Mouse (Mus musculus) limb, embryonic 14.5 days (tissue): ENCODE measurements around the gene Atp5mpl. TPM values are rescaled to one million over a fixed set of nuclear protein-coding genes. Genes with fewer than 3 reads are reported as not detected.

ENCODE experiments used
- ATAC-seq: fragments of 200-750 bp; cut with Nextera tagmentation; 2 replicates; pipeline ENCODE4 v1.8.0; 2017; ENCODE audit warnings: low read depth, moderate number of reproducible peaks, moderate TSS enrichment; ENCODE audit not compliant: low FRiP score
- DNase-seq: peaks from one replicate; pipeline ENCODE4 v3.0.0-alpha.2; 2015; ENCODE audit warnings: low spot score
- H3K27ac ChIP-seq: fragments of 300-500 bp; sonication (generic); replicated peaks from 2 replicates; pipeline ENCODE4 v1.5.1; 2014; ENCODE audit warnings: low read depth, mild to moderate bottlenecking, low read length, moderate library complexity, mixed read lengths
- H3K27me3 ChIP-seq: fragments of 300-500 bp; sonication (generic); 2 replicates; pipeline ENCODE4 v1.6.1; 2014; ENCODE audit warnings: low read length, mixed read lengths; ENCODE audit not compliant: control insufficient read depth, insufficient read depth
- H3K36me3 ChIP-seq: fragments of 300-500 bp; sonication (generic); 2 replicates; pipeline ENCODE4 v1.6.1; 2014; ENCODE audit warnings: mild to moderate bottlenecking, low read length, moderate library complexity, mixed read lengths; ENCODE audit not compliant: control insufficient read depth, insufficient read depth
- H3K4me1 ChIP-seq: fragments of 300-500 bp; sonication (generic); 2 replicates; pipeline ENCODE4 v1.6.1; 2014; ENCODE audit warnings: antibody characterized with exemption, low read length, mixed read lengths; ENCODE audit not compliant: control insufficient read depth, insufficient read depth
- H3K4me2 ChIP-seq: fragments of 300-500 bp; sonication (generic); replicated peaks from 2 replicates; pipeline ENCODE4 v1.6.1; 2014; ENCODE audit warnings: low read depth, mild to moderate bottlenecking, low read length, moderate library complexity; ENCODE audit not compliant: severe bottlenecking
- H3K4me3 ChIP-seq: fragments of 300-500 bp; sonication (generic); replicated peaks from 2 replicates; pipeline ENCODE4 v1.5.1; 2014; ENCODE audit warnings: low read length
- H3K9ac ChIP-seq: fragments of 300-500 bp; sonication (generic); 2 replicates; pipeline ENCODE4 v1.6.1; 2014; ENCODE audit warnings: mild to moderate bottlenecking, low read depth, low read length, moderate library complexity; ENCODE audit not compliant: severe bottlenecking
- H3K9me3 ChIP-seq: fragments of 300-500 bp; sonication (generic); 2 replicates; pipeline ENCODE4 v1.6.1; 2016; ENCODE audit warnings: low read length; ENCODE audit not compliant: control insufficient read depth
- POLR2A ChIP-seq: fragments of 200-500 bp; IDR thresholded peaks from 2 replicates; pipeline ENCODE4 v1.8.0; 2012; ENCODE audit warnings: inconsistent platforms, mild to moderate bottlenecking, moderate library complexity, borderline replicate concordance; ENCODE audit not compliant: insufficient read depth, insufficient read length; ENCODE audit errors: extremely low read depth
- WGBS: fragments of 180-500 bp; shearing (Covaris S2); extraction: QIAGEN DNeasy Blood & Tissue Kit; methylation state at CpG from one replicate; pipeline ENCODE4 v1.1.7; 2014; 5-methylcytosine and 5-hydroxymethylcytosine counted together
- polyA plus RNA-seq, 2 experiments: library from polyadenylated mRNA; depleted of rRNA in 1 of 2; stranded (reverse) in 1 of 2; unstranded in 1 of 2; fragments of >200 nt; fragmentation: Nextera tagmentation in 1 of 2; extraction: Ambion mirVana in 1 of 2; gene quantifications; 2 replicates each; pipeline versions ENCODE4 v1.2.1 to v1.2.3; 2012 to 2014

Atp5mpl gene
- polyA plus RNA-seq (2012; rRNA removed): 162 and 174 TPM in 2 replicates
- 598 and 677 TPM in 2 replicates for polyA plus RNA-seq (2014; fragmentation: Nextera tagmentation; extraction: Ambion mirVana)

GRCm38 (mm10) chr12:111966683-111967173 is at the start of gene Atp5mpl:
TSS of gene Atp5mpl (minus strand) at chr12:111966977.
- DNase-seq: peak; percentile 92
- H3K4me1 ChIP-seq: peaks cover 6% of the 10 kb centered on the region
- peak within 1 kb of the TSS; percentile 91 for H3K9ac ChIP-seq
- peak within 1 kb of the TSS; percentile 65 for H3K4me2 ChIP-seq
- peak; percentile 61; the same call in 1 of the 2 replicates for TF ChIP-seq POLR2A
- peak within 1 kb of the TSS; percentile 82 for H3K4me3 ChIP-seq
- peaks cover 11% of the 10 kb centered on the region for H3K36me3 ChIP-seq
- ATAC-seq: peak; percentile 91
- WGBS: under 1% methylated on average over 37 of the region's 37 CpGs
- peak within 1 kb of the TSS; percentile 34; the same call in 1 of the 2 replicates for H3K27ac ChIP-seq
- no peaks in the 10 kb centered on the region for H3K27me3 ChIP-seq
- H3K9me3 ChIP-seq: no peaks in the 10 kb centered on the region

- Histone ChIP-seq H3K4me1 (peaks cover 4% of the 10 kb centered on the region; the same call in 1 of the 2 replicates), H3K9me3 (no peaks in the 10 kb centered on the region), H3K4me2 (no peak overlapping the region), H3K27me3 (no peaks in the 10 kb centered on the region), H3K9ac (no peak overlapping the region), H3K27ac (peak overlapping the region; percentile 50; the same call in 1 of the 2 replicates), H3K36me3 (no peaks in the 10 kb centered on the region), H3K4me3 (no peak overlapping the region)
- ATAC-seq (0 out of 2 replicates have a peak, but pooled peaks have one; percentile 34), DNase-seq (peak; percentile 49)
- no peak for TF ChIP-seq POLR2A
- WGBS: 15% methylated on average over 4 of the region's 4 CpGs
These were observed 49.6 kb upstream of the Atp5mpl start for GRCm38 (mm10) chr12:112016346-112016745.

- H3K4me3 ChIP-seq: 0 out of 2 replicates have a peak overlapping the region, but pooled peaks have one; percentile 11
- H3K27me3 ChIP-seq: no peaks in the 10 kb centered on the region
- DNase-seq (no peak), ATAC-seq (no peak)
- peak overlapping the region; percentile 42; the same call in 1 of the 2 replicates for H3K4me2 ChIP-seq
- H3K4me1 ChIP-seq: peaks cover 4% of the 10 kb centered on the region; the same call in 1 of the 2 replicates
- TF ChIP-seq POLR2A: no peak
- 30% methylated on average over 14 of the region's 14 CpGs for WGBS
- H3K9ac ChIP-seq: no peak overlapping the region
- no peaks in the 10 kb centered on the region for H3K36me3 ChIP-seq
- H3K27ac ChIP-seq: no peak overlapping the region
- no peaks in the 10 kb centered on the region for H3K9me3 ChIP-seq
These were observed 46.6 kb upstream of the Atp5mpl start for GRCm38 (mm10) chr12:112013271-112013801.

- H3K27me3 ChIP-seq: no peaks in the 10 kb centered on the region
- H3K9ac ChIP-seq: no peak overlapping the region
- peak; percentile 84 for ATAC-seq
- WGBS: 39% methylated on average over 12 of the region's 12 CpGs
- H3K9me3 ChIP-seq: no peaks in the 10 kb centered on the region
- TF ChIP-seq POLR2A: no peak
- DNase-seq: peak; percentile 42
- H3K4me2 ChIP-seq: peak overlapping the region; percentile 42; the same call in 1 of the 2 replicates
- 0 out of 2 replicates have a peak overlapping the region, but pooled peaks have one; percentile 11 for H3K4me3 ChIP-seq
- no peaks in the 10 kb centered on the region for H3K36me3 ChIP-seq
- H3K27ac ChIP-seq: no peak overlapping the region
- H3K4me1 ChIP-seq: peaks cover 4% of the 10 kb centered on the region; the same call in 1 of the 2 replicates
These were observed 45.9 kb upstream of the Atp5mpl start for GRCm38 (mm10) chr12:112012511-112013270.

GRCm38 (mm10) chr12:112001223-112001622 is 34.4 kb upstream of the Atp5mpl start:
- no peaks in the 10 kb centered on the region for H3K9me3 ChIP-seq
- H3K36me3 ChIP-seq: no peaks in the 10 kb centered on the region
- no peak for TF ChIP-seq POLR2A
- peak; percentile 63 for ATAC-seq
- no peak overlapping the region for H3K27ac ChIP-seq
- H3K4me1 ChIP-seq: no peaks in the 10 kb centered on the region
- DNase-seq: peak; percentile 88
- WGBS: 19% methylated on average over 8 of the region's 8 CpGs
- H3K27me3 ChIP-seq: no peaks in the 10 kb centered on the region
- H3K4me2 ChIP-seq: no peak overlapping the region
- no peak overlapping the region for H3K9ac ChIP-seq
- no peak overlapping the region for H3K4me3 ChIP-seq
